Mouse (Mus musculus) ovary, adult 2 months (tissue): ENCODE measurements around the gene Myh1. TPM values are rescaled to one million over a fixed set of nuclear protein-coding genes. Genes with fewer than 3 reads are reported as not detected.

Experiments used
- polyA plus RNA-seq: library from polyadenylated mRNA; depleted of rRNA; stranded (reverse); fragments of >200 nt; gene quantifications from 2 replicates; pipeline ENCODE4 v1.2.3, GENCODE M21; 2012; rRNA removed

The Myh1 gene
- not detected in 2 replicates for polyA plus RNA-seq

DNA sequence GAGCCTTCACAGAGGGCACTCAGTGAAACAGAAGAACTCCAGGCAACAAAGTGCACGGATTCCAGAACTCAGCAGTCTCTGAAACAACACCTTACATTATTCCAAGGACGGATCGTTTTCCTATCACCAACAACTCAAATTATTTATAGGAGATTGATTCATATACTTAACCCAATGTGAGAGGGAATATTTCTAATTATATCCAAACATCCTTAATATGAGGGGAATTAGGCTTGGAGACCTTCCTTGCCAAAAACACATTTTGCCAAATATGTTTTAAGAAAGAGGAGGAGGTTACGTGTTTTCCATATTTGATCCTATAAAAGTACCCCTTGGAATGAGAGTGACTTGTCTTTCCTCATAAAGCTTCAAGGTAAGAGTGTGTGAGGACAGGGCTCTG lies at the start of gene Myh1:
TSS of gene Myh1 (plus strand) at position 301 of the 400 bp plus-strand sequence.

DNA sequence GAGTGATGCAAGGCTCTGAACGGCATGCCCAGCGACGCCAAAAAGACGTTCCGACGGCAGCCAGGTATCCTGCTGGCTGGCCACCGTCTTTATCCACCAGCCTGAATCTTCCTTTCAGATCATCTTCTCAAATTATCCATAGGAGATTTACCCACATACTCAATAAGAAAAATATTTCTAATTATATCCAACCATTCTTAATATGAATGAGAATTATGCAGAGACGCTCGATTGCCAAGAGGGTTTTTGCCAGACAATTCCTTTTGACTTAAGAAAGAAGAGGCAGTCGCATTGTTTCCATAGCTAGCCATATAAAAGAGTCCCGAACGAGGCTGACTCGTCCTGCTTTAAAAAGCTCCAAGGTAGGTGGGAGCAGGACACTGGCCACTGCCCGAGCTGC lies 29.1 kb upstream of the Myh1 start, which contains the start of gene Myh2:
TSS of gene Myh2 (plus strand) at position 301 of the 400 bp plus-strand sequence.

DNA sequence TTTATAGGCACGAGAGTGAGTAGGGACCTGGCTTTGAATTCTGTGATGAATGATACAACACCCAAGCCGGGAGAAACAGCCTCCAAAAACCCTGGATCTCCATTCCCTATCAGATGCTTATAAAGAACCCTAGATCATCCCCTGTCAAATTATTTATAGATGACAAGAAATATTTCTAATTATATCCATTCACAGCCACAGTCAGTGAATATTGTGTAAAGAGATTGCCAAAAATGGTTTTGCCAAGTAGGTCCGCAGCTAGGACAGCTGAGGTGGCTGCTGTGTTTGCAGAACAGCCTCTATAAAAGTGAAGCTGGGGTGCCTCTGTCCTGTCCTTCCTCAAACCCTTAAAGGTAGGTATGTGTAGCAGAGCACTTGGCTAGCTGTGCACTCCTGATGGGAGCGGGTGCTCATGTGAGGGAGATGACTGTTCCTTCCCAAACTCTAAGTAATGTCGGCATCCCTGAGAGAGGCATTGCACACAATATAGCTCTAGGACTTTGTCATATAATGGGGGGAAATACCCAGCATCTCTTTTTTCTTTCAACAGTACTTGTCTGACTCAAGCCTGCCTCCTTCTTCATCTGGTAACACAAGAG lies 37.7 kb downstream of the Myh1 start, which contains the start of gene Myh4:
TSS of gene Myh4 (plus strand) at position 549 of the 599 bp plus-strand sequence.

Other genes with a start within 250 kb of the Myh1 start
- gene Tmem238l, start 243.4 kb upstream of the Myh1 start, polyA plus RNA-seq, result 0.25 TPM in 1 of 2 replicates, not detected in the other
- gene Tmem220, start 174.9 kb upstream of the Myh1 start, polyA plus RNA-seq, result 1.8 and 2.1 TPM in 2 replicates
- gene Adprm, start 147.5 kb upstream of the Myh1 start, polyA plus RNA-seq, result 6.6 and 9.1 TPM in 2 replicates
- gene Sco1, start 147.4 kb upstream of the Myh1 start, polyA plus RNA-seq, result 4.4 and 6.6 TPM in 2 replicates
- not detected in 2 replicates for gene Myh3, start 121.8 kb upstream of the Myh1 start, polyA plus RNA-seq
- 0.02 TPM in 1 of 2 replicates, not detected in the other for gene Myh2, start 29.0 kb upstream of the Myh1 start, polyA plus RNA-seq
- gene Myh4, start 38.0 kb downstream of the Myh1 start, polyA plus RNA-seq, result not detected in 2 replicates
- not detected in 2 replicates for gene Myh8, start 77.1 kb downstream of the Myh1 start, polyA plus RNA-seq
- not detected in 2 replicates for gene Myh13, start 121.6 kb downstream of the Myh1 start, polyA plus RNA-seq